Mouse (Mus musculus) heart, embryonic 14.5 days (tissue): Measurements from ENCODE around the gene Chst7. TPM values are rescaled to one million over a fixed set of nuclear protein-coding genes. Genes with fewer than 3 reads are reported as not detected.

Experiments used
- ATAC-seq: fragments of 200-750 bp; cut with Nextera tagmentation; 2 replicates; pipeline ENCODE4 v1.8.0; 2017; ENCODE audit warnings: low read depth, moderate TSS enrichment; ENCODE audit not compliant: insufficient number of reproducible peaks, insufficient read depth, low FRiP score
- H3K27ac ChIP-seq, 2 experiments: fragments of 200-500 bp in 1 of 2; fragments of 300-500 bp in 1 of 2; sonication (generic) in 1 of 2; replicated peaks in 1 of 2; 2 replicates each; pipeline ENCODE4 v1.5.1; 2012 to 2014; ENCODE audit warnings: low read depth in 2 of 2, low read length in 2 of 2, control low read depth in 1 of 2, mild to moderate bottlenecking in 1 of 2, mixed read lengths in 1 of 2; ENCODE audit not compliant: control insufficient read depth in 1 of 2, insufficient read depth in 1 of 2
- H3K27me3 ChIP-seq: fragments of 300-500 bp; sonication (generic); 2 replicates; pipeline ENCODE4 v1.6.1; 2014; ENCODE audit warnings: mild to moderate bottlenecking, low read length, control low read depth; ENCODE audit not compliant: control insufficient read depth, insufficient read depth
- H3K36me3 ChIP-seq: fragments of 300-500 bp; sonication (generic); 2 replicates; pipeline ENCODE4 v1.6.1; 2014; ENCODE audit warnings: mild to moderate bottlenecking, control low read depth, low read length, mixed read lengths; ENCODE audit not compliant: control insufficient read depth, insufficient read depth
- H3K4me1 ChIP-seq, 2 experiments: fragments of 200-500 bp in 1 of 2; fragments of 300-500 bp in 1 of 2; sonication (generic) in 1 of 2; 2 replicates each; pipeline ENCODE4 v1.6.1; 2012 to 2014; ENCODE audit warnings: low read length in 2 of 2, control low read depth in 1 of 2, mixed read lengths in 1 of 2; ENCODE audit not compliant: control insufficient read depth in 2 of 2, insufficient read depth in 2 of 2
- H3K4me2 ChIP-seq: fragments of 300-500 bp; sonication (generic); 2 replicates; pipeline ENCODE4 v1.6.1; 2014; ENCODE audit warnings: mild to moderate bottlenecking, low read length
- H3K4me3 ChIP-seq, 2 experiments: fragments of 200-500 bp in 1 of 2; fragments of 300-500 bp in 1 of 2; sonication (generic) in 1 of 2; 2 replicates each; pipeline ENCODE4 v1.5.1; 2012 to 2014; ENCODE audit warnings: low read length in 2 of 2, mild to moderate bottlenecking in 2 of 2, control low read depth in 1 of 2, low read depth in 1 of 2, moderate library complexity in 1 of 2; ENCODE audit not compliant: control insufficient read depth in 1 of 2, insufficient read depth in 1 of 2
- H3K9ac ChIP-seq: fragments of 300-500 bp; sonication (generic); 2 replicates; pipeline ENCODE4 v1.6.1; 2014; ENCODE audit warnings: mild to moderate bottlenecking, low read length
- H3K9me3 ChIP-seq: fragments of 300-500 bp; sonication (generic); 2 replicates; pipeline ENCODE4 v1.6.1; 2016; ENCODE audit warnings: low read length, control low read depth; ENCODE audit not compliant: control insufficient read depth
- WGBS: fragments of 180-500 bp; shearing (Covaris S2); extraction: QIAGEN DNeasy Blood & Tissue Kit; methylation state at CpG from one replicate; pipeline ENCODE4 v1.1.7; 2014; 5-methylcytosine and 5-hydroxymethylcytosine counted together
- polyA plus RNA-seq: library from polyadenylated mRNA; unstranded; fragments of >200 nt; fragmentation: Nextera tagmentation; extraction: Ambion mirVana; gene quantifications from 2 replicates; pipeline ENCODE4 v1.2.1, GENCODE M21; 2014

Chst7 gene
- polyA plus RNA-seq, result 4.6 and 5.8 TPM in 2 replicates

DNA sequence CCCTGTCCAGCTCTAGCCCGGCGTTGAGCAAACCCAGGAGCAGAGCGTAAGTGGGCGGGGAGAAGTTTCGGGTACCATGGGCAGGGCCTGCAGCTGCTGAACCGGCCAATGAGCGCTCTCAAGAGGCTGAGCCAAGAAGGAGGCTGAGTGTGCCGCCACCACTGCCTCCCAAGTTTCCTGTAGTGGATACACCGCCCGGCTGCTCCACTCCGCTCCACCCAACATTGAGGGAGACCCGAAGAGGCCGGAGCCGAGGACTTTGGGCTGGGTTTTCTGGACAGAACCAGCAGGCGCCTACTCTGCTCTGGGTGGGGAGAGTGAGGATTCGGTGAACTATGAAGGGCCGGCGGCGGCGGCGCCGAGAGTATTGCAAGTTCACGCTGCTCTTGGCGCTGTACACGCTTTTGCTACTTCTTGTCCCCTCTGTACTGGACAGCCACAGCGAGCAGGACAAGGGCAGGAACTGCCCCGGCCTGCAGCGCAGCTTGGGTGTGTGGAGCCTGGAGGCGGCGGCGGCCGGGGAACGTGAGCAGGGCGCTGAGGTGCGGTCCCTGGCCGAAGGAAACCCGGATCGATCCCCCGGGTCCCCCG lies at the start of gene Chst7:
TSS of gene Chst7 (plus strand) at position 180 of the 591 bp plus-strand sequence.
- Histone ChIP-seq H3K4me2 (peak within 1 kb of the TSS; percentile 82), H3K4me1 (no peaks in the 10 kb centered on the region; a peak in 1 of 4 replicates), H3K9ac (peak within 1 kb of the TSS; percentile 58; the same call in 1 of the 2 replicates), H3K36me3 (no peaks in the 10 kb centered on the region), H3K4me3 (peak within 1 kb of the TSS; percentile 48 to 59), H3K9me3 (no peaks in the 10 kb centered on the region), H3K27me3 (no peaks in the 10 kb centered on the region), H3K27ac (no peak within 1 kb of the TSS; a peak in 1 of 4 replicates)
- WGBS, result 29% methylated on average over 40 of the region's 40 CpGs
- peak; percentile 84 for ATAC-seq

DNA sequence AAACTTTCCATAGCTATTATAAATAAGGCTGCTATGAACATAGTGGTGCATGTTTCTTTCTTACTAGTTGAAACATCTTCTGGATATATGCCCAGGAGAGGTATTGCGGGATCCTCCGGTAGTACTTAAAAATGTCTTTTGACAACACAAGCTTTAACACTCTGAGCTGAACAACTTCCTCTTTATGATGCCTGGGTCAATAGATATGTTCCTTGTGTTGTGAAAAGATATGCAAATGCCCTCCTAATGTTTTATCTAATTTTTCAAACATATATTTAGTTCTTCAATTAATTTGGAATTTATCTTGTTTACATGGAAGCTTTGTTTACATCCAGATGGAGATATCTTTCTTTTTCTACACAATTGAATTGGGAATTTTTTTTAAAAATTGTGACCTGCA lies 47.1 kb upstream of the Chst7 start:
- Histone ChIP-seq H3K27ac (no peak overlapping the region), H3K36me3 (no peaks in the 10 kb centered on the region), H3K4me1 (no peaks in the 10 kb centered on the region), H3K9ac (no peak overlapping the region), H3K4me2 (no peak overlapping the region), H3K4me3 (no peak overlapping the region), H3K27me3 (no peaks in the 10 kb centered on the region), H3K9me3 (no peaks in the 10 kb centered on the region)
- no peak for ATAC-seq
- WGBS, result 81% methylated on average over 2 of the region's 2 CpGs

DNA sequence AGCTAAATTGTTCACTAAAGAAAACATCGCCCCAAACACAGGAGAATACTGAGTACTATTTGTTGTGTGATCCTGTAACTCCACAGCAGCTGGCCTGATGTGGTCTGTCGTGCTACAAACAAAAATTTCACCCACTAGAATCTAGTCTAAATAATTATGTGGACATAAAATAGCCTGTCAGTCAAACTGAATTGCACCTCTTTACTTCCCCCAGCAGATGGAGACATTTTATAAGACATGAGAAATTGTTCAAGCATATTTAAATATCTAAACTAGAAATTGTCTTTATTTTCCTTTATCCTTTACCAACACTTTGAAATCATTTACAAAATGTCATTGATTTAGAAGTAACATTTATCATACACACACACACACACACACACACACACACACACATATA lies 38.4 kb upstream of the Chst7 start:
- H3K9me3 ChIP-seq, result no peaks in the 10 kb centered on the region
- WGBS, result 31% methylated on average over 2 of the region's 2 CpGs

GRCm38 (mm10) chrX:20060096-20060768 lies 872 bp downstream of the Chst7 start:
- H3K4me1 ChIP-seq, result no peaks in the 10 kb centered on the region; a peak in 1 of 4 replicates
- H3K9ac ChIP-seq, result peak overlapping the region; percentile 58
- H3K27ac ChIP-seq, result no peak overlapping the region
- no peaks in the 10 kb centered on the region for H3K27me3 ChIP-seq
- ATAC-seq, result no peak
- WGBS, result 24% methylated on average over 65 of the region's 65 CpGs
- no peaks in the 10 kb centered on the region for H3K36me3 ChIP-seq
- peak overlapping the region; percentile 82 for H3K4me2 ChIP-seq
- no peaks in the 10 kb centered on the region for H3K9me3 ChIP-seq
- H3K4me3 ChIP-seq, result peak overlapping the region; percentile 48 to 59

More for the DNA sequence above, 38.4 kb upstream of the Chst7 start:
- no peak for ATAC-seq
- Histone ChIP-seq H3K4me3 (no peak overlapping the region), H3K4me1 (no peaks in the 10 kb centered on the region), H3K27ac (no peak overlapping the region), H3K36me3 (no peaks in the 10 kb centered on the region), H3K4me2 (no peak overlapping the region), H3K27me3 (no peaks in the 10 kb centered on the region), H3K9ac (no peak overlapping the region)

DNA sequence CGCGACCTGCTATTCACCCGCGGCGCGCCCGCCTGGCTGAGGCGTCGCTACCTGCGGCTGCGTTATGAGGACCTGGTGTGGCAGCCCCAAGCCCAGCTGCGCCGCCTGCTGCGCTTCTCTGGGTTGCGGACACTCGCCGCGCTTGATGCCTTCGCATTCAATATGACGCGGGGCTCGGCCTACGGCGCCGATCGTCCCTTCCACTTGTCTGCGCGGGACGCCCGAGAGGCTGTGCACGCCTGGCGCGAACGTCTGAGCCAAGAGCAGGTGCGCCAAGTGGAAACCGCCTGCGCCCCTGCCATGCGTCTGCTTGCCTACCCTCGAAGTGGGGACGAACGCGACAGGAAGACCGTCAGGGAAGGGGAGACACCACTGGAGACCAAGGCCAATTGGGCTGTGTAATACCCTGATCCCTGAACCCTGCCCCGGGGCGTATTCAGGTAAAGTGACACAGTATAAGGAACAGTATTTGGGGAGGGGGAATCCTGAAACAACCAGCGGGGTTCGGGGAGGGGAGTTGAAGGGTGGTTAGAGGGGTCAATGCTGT lies 1.5 kb downstream of the Chst7 start:
- 24% methylated on average over 47 of the region's 47 CpGs for WGBS

DNA sequence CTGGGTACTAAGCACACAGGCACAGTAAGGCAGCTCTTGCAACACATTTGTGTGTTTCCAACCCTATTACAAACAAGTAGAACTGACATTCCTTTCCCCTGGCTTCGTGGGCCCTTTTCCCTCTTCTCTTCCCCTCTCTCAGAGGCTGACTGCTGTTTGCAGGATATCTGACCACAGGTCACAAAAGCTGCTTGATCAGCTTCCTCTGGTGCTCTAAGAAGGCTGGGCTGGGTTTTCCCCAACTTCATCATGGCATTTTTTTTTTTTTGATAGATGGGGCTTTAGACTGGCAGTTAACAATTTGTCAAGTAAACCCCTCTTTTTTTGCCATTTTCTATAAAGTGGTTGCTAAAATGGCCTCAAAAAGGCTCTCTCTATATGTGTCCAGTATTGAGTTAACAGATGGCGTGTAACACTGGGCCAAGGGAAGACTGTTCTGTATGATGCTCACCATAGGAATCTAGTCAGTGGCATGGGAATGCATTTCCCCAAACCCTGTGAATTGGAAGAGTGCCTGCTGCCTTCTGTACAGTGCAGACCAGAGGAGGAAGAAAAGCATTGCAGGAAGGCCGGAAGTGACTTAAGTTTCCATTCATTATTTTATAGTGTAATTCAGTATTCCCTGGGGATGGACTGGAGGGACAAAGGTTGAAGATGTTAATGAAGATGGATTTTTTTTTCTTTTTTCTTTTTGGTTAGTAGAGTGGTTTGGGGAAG lies 2.6 kb downstream of the Chst7 start:
- H3K9me3 ChIP-seq, result no peaks in the 10 kb centered on the region
- no peak overlapping the region for H3K4me3 ChIP-seq
- no peak overlapping the region for H3K27ac ChIP-seq
- no peak for ATAC-seq
- H3K36me3 ChIP-seq, result no peaks in the 10 kb centered on the region
- 53% methylated on average over 3 of the region's 3 CpGs for WGBS
- no peaks in the 10 kb centered on the region for H3K27me3 ChIP-seq
- no peaks in the 10 kb centered on the region; a peak in 1 of 4 replicates for H3K4me1 ChIP-seq
- H3K4me2 ChIP-seq, result no peak overlapping the region; the same call in 1 of the 2 replicates
- H3K9ac ChIP-seq, result no peak overlapping the region

More for the DNA sequence above, 1.5 kb downstream of the Chst7 start:
- H3K9me3 ChIP-seq, result no peaks in the 10 kb centered on the region
- no peak for ATAC-seq
- no peak overlapping the region for H3K27ac ChIP-seq
- H3K9ac ChIP-seq, result peak overlapping the region; percentile 46; the same call in 1 of the 2 replicates
- H3K27me3 ChIP-seq, result no peaks in the 10 kb centered on the region
- H3K4me3 ChIP-seq, result peak overlapping the region; percentile 48 to 59
- peak overlapping the region; percentile 82 for H3K4me2 ChIP-seq
- H3K36me3 ChIP-seq, result no peaks in the 10 kb centered on the region
- no peaks in the 10 kb centered on the region; a peak in 1 of 4 replicates for H3K4me1 ChIP-seq

DNA sequence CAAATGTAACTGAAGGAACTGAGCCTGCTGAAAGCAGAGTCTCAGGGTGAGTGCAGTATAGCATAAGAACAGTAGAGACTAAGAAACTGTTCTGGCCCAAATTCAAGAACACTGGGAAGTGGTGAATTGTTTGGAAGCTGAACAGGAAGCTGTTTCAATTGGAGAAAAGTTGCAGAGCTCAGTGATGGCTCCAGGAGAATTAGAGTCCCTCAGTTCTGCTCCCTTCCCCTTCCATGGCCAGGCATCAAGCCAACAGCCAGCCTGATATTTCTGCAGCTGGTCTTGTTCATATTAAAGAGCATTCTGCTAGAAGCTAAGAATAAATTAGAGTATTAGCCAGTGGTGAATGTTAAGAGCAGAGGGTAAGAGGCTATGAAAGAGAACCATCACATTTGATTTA lies 7.3 kb downstream of the Chst7 start:
- Histone ChIP-seq H3K9me3 (no peaks in the 10 kb centered on the region), H3K4me3 (no peak overlapping the region), H3K36me3 (no peaks in the 10 kb centered on the region), H3K9ac (no peak overlapping the region), H3K27ac (peak overlapping the region in 1 of 2 experiments; percentile 26; a peak in 1 of 4 replicates), H3K4me2 (no peak overlapping the region), H3K4me1 (no peaks in the 10 kb centered on the region), H3K27me3 (no peaks in the 10 kb centered on the region)
- no peak for ATAC-seq
